Comparison of ENCODE assay signal across 8 mouse cellular contexts in genomic region chr6:30205587-30206202, GRCm38 (mm10).
DNase-seq lines count a peak whose midpoint lies in the region; ATAC-seq lines count a peak whose summit lies in the region.

No protein-coding gene starts in this region.

- 6% methylated on average over 30 of the region's 30 CpGs for WGBS in hindbrain, embryonic 13.5 days

- no peaks in the 10 kb centered on the region for H3K9me3 ChIP-seq in hindbrain, embryonic 13.5 days

- H3K4me2 ChIP-seq in hindbrain, embryonic 13.5 days: peak overlapping the region; percentile 53

- peak; percentile 69 for ATAC-seq in hindbrain, embryonic 13.5 days (ENCODE audit: low FRiP score)

- H3K9ac ChIP-seq in hindbrain, embryonic 13.5 days: peak overlapping the region; percentile 63

- H3K4me3 ChIP-seq in hindbrain, embryonic 13.5 days: peak overlapping the region; percentile 21

- H3K4me1 ChIP-seq in hindbrain, embryonic 13.5 days (replicated peaks): peaks cover 7% of the 10 kb centered on the region

- no peak overlapping the region for H3K27ac ChIP-seq in hindbrain, embryonic 13.5 days

- 0 out of 2 replicates have a peak, but pooled peaks cover 3% of the 10 kb centered on the region for H3K27me3 ChIP-seq in hindbrain, embryonic 13.5 days

- no peaks in the 10 kb centered on the region for H3K36me3 ChIP-seq in hindbrain, embryonic 13.5 days

- DNase-seq in WW6 (ENCODE audit: low read depth, low spot score): peak; percentile 70
- peak; percentile 81 to 83 for DNase-seq in cerebellum, postnatal 14 days
- DNase-seq in frontal cortex, postnatal 25 days (ENCODE audit: low spot score in 2 of 2): peak; percentile 34 to 50
- DNase-seq in left cerebral cortex, adult 11 months (ENCODE audit: low spot score): peak; percentile 39
- peak; percentile 80 for DNase-seq in lung, postnatal 36 days
- DNase-seq in retina, postnatal 7 days (ENCODE audit: low read depth, low spot score): peak; percentile 76
- peak; percentile 58 for DNase-seq in urinary bladder, adult 2 months (ENCODE audit: low spot score)
